Mouse (Mus musculus) spleen, postnatal 14 days (tissue): ENCODE measurements around the gene St7.
A peak's percentile ranks its signal among the peaks of the same experiment; 100 is the strongest.

Experiments
- DNase-seq, 2 experiments: peaks; one replicate each; pipeline ENCODE4 v3.0.0; 2021 to 2022; ENCODE audit warnings: low spot score in 2 of 2

The St7 gene

GRCm38 (mm10) chr6:17895562-17895961 lies 202.8 kb downstream of the St7 start:
- DNase-seq, result no peak

DNA sequence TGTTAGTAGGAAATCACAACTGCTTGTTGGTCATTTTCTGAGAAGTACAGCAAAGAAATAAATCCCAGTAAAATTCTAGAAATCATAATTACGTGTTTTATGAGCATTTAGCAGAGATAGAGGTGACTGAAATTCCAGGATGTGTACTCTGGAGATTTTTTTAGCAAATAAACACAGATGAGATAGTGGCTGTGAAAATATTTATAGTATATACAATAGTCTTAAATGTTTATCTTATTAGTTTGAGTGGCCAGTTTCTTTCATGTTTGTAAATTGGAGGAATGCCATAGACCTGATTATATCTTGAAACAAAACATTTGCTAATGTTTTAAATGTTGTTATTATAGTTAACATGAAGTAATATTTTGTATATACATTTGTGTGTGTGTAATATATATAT lies 205.8 kb downstream of the St7 start:
- DNase-seq, result no peak

DNA sequence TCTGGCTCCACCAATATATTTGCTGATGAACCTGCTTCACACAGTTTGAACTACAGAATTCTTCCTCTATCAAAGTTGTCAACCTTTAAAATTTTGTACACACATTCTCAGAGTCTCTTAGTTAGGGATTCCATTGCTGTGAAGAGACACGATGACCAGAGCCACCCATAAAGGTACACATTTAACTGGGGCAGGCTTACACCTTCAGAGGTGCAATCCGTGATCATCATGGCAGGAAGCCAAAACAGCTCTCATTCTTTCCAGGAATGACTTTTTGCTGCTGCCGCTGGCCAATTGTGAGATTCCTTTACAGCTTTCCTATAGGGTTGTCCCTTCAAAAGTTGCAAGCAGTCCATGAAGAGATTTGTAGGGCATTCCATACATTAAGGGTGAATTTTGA lies 210.6 kb downstream of the St7 start:
- DNase-seq, result no peak

DNA sequence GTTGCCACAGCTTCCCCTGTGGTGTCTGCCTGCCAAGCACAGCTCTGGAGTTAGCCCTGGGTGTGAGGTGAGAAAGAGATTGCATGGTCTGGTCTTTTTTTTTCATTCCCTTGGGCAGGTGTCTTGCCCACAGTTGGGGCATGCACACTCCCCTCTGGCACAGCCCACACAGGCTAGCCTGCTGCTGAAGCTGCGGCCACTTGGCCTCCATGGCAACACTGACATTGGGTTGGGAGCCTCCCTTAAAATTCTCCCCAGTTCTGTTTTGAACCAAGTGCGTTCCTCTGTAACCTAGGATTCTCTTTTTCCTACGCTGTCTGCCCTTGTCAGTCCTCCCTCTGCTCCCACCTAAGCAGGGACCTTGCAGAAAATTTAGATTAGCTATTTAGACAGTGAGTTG lies 213.0 kb downstream of the St7 start:
- DNase-seq, result no peak

GRCm38 (mm10) chr6:17906289-17906688 lies 213.6 kb downstream of the St7 start:
- DNase-seq, result no peak

- no peak for DNase-seq
Measured at GRCm38 (mm10) chr6:17912312-17912711, 219.6 kb downstream of the St7 start.

- DNase-seq, result no peak
Measured at GRCm38 (mm10) chr6:17912825-17913224, 220.1 kb downstream of the St7 start.

DNA sequence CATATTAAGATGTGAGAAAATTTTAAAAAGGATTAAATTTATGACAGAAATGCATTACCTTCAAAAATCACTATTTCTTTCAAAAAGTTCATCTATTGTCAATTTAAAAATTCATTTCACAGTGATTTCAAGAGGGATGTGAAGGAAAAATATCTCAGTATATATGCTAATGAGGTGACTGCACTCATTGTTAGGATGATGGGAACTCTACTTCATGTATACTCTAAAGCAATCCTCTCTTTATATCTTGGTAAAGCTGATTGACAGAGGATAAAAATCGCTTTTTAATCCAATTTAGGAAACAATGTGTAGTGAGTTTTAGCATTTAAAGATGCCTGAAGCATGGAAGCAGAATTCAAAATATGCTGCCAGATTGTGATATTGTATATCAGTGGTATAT lies 220.6 kb downstream of the St7 start:
- no peak for DNase-seq

DNA sequence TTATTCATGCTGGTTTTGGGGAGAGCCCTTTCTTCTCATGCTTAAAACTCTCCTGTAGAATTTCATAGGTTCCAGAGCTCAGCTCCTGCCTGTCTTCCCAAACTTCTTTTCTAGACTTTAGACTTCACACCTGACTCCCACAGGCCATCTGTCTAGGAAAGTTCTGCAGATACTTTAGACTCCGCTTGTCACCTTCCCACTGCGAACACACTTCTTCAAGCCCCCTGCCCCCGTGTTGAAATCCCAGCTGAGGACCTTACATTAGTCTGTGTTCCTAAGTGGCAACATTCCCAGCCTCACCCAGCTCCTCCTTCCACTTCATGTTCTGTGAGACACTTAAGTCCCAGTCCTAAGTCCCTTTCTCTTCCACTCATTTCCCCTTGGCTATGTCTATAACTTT lies 221.6 kb downstream of the St7 start:
- no peak for DNase-seq

DNA sequence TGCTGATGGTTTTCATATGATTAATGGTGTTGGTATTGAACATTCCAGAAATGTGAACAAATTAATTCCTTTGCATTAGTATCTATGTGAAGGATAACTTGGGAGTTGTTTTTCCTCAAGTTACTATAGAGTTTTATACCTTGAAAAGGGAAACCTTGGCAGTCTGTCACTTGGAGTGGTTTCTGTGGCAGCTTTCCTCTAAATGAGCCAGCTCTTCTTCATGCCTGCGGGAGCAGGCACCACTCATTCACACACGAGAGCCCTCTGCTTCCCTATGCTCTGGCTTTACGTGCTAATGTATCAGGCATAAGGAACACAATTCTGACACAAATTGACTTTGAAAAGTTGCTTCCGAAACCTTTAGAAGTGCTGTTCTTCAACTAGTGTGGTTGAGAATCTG lies 224.5 kb downstream of the St7 start:
- DNase-seq, result no peak

GRCm38 (mm10) chr6:17922180-17922579 lies 229.4 kb downstream of the St7 start:
- no peak for DNase-seq

DNA sequence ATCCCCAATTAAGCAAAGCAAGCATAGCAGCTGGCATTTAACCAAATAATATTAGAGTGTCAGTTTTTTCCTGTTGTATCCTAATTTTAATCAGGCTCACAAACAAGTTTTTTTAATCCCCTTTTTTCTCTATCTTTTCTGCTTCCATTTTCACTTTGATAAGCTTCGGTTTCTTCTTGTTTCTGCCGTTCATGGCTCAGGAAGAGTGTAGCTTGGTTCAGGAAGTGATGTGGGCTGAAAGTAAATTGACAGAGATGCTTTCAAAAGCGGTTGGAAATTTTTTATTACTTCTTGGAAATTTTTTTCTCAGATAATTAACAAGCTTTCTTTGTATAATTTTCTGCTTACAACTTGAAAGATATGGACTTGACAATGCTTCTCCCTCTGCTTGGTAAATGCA lies 230.2 kb downstream of the St7 start:
- no peak for DNase-seq

- no peak for DNase-seq
Measured at GRCm38 (mm10) chr6:17923370-17923769, 230.6 kb downstream of the St7 start.

- DNase-seq, result no peak
Measured at GRCm38 (mm10) chr6:17923894-17924505, 231.3 kb downstream of the St7 start.

DNA sequence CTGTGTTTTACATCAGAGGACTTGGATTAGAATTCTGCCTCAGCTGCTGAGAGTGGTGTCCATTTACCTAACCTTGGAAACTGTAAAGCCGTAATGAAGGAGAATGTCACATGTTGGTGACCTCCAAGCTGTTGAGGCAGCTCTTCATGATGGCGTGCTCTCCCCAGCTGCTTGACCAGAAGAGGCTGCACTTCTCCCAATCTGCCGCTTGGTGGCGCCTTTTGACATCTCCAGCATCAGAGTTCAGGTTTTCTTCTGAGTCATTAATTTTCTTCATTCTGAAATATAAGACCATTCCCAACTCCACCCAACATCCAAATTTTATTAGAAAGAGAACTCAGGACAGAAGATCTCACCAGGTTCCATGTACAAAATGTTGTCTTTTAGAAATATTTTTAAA lies 232.5 kb downstream of the St7 start:
- DNase-seq, result peak in 1 of 2 experiments; percentile 12

GRCm38 (mm10) chr6:17927746-17928145 lies 235.0 kb downstream of the St7 start:
- DNase-seq, result no peak

GRCm38 (mm10) chr6:17931187-17931586 lies 238.5 kb downstream of the St7 start:
- DNase-seq, result no peak

DNA sequence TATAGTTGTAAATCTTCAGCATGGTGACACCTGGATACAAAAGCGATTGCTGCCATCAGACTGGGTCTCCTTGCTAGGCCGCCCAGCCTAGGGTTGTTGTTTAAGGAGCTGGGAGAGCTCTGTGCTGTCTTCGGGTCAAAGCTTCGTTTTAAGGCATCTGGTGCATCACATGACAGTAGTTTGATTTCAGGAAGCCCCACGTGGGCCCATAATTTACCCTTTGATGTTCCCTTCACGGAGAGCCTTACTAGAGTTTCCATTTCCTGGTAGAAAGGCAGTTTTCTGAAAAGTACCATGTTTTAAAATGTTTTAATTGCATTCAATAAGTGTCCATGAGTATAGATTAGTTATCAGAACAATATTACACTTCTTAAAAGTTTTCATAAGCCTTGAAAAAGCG lies 239.1 kb downstream of the St7 start:
- no peak for DNase-seq

DNA sequence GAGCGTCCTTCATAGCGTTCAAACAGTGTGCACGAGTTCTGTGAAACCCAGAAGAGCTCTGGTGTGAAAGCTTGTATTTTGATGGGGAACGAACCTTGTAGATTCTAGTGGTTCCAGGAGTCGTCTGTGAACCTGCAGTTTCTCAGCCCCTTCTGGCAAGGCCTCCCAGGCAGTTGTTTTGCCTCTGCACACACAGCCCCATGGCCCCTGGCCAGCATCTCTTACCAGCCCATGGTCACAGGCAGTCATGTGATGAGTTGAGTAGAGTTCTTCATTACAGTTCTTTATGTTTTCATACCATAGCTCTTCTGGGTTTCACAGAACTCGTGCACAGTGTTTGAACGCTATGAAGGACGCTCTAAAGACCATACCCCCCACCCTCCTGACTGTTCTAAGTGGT lies 240.1 kb downstream of the St7 start:
- no peak for DNase-seq

- no peak for DNase-seq
Measured at GRCm38 (mm10) chr6:17938631-17939346, 246.1 kb downstream of the St7 start.

DNA sequence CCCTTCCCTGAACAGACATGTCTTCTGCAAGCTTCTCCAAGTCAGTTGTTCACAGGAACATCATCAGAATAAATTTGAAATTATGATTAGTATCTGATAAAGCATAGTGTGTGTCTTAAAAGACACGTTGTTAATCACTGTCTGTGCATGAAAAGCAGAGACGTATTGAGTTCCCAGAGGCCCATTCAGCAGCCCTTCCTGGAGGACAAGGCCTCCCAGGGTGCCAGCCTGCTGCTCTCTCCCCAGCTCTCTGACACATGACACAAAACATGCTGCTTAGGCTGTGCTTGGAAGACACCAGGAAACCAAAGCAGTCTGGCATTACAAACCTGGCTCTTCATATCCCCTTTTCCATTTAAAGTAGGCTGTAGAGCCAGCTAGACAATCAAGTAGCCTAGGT lies 249.2 kb downstream of the St7 start:
- no peak for DNase-seq

GRCm38 (mm10) chr6:17942344-17942743 lies 249.6 kb downstream of the St7 start:
- DNase-seq, result no peak

DNA sequence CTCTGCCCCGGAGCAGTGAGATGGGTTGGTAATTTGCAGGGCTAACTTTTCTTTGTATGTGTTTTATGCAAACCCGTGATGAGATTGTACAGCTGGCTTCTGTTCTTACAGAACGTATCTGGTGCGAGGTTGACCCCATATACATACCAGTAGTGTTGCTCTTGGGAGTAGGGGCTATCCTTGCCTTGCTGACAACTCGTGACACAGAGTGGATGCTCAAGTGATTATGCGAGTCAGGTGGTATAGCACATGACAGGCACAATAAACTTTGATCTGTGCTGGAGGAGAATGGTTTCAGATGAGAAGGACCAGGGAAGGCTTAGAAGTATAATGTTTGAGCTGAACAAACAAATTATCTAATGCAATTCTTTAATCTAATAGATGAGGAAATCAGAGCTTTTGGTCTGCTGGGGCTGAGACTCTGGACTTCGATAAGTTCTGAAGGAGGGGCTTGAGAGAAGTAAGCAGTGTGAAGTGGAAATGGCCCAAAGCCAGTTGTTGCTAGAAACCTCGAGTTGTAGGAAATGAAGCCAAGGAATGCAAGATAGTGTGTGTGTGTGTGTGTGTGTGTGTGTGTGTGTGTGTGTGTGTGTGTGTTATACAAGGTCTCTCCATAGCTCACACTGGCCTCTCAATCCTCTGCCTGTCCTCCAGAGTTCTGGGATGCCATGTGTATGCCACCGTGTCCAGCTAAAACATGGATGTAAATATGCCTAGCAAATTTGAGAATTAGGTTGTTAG lies 251.3 kb downstream of the St7 start:
- no peak for DNase-seq
